Mouse (Mus musculus): ENCODE data around the gene Mcm2.

GRCm38 (mm10) chr6:88934132-88934531, 35.6 kb upstream of the Mcm2 start:
- no peak for TF ChIP-seq POLR2A (IDR thresholded peaks at IDR 0.05; ENCODE audit: low read depth, low read length)
- TF ChIP-seq CTCF (conservative IDR thresholded peaks at IDR 0.05; ENCODE audit: insufficient read depth, insufficient read length, low read depth, low read length), result no peak
